Mouse (Mus musculus) stomach, postnatal 0 days (tissue): ENCODE results near the gene Rnf167.

Experiments used
- CTCF ChIP-seq: IDR thresholded peaks from 2 replicates; pipeline ENCODE4 v1.5.1; 2016; ENCODE audit warnings: antibody characterized with exemption, low read depth, mild to moderate bottlenecking, moderate library complexity
- EP300 ChIP-seq: optimal IDR thresholded peaks from 2 replicates; pipeline ENCODE3; 2016; ENCODE audit warnings: antibody characterized with exemption

GRCm38 (mm10) chr11:70667271-70668150, 20.5 kb downstream of the Rnf167 start:
- TF ChIP-seq CTCF (no peak), EP300 (no peak)
